Mouse (Mus musculus) adrenal gland, adult (tissue): ENCODE measurements at regions not wholly inside any gene's neighbourhood (a gene's known extent, or its start where the extent isn't known, plus 50 kb on each side); places are given as distances from the start of the nearest gene placed in this dataset.

Experiments used
- DNase-seq, 2 experiments: peaks; one replicate each; pipeline ENCODE4 v3.0.0; 2022 to 2023; ENCODE audit warnings: low spot score in 1 of 2; ENCODE audit not compliant: inconsistent age in 2 of 2

DNA sequence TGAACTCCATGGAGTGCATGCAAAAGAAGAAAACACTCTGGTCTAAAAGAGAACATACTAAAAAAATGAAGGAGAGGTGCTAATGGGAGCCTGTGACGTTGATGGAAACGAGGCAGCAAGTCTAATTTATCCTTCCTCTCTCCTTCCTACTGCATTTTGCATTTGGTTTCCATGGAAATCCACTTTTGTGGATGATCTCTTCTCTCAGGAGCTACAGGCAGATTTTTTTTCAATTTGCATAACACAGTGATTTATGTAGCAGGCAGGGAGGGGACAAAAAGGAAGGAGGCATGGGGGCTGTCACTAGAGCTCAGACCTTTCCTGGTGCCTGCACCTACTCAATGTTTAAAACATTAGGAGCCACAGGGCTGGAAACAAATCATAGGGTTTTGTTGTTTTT, 167.7 kb upstream of the Atp10a start:
- no peak for DNase-seq
